Mouse (Mus musculus) lung, postnatal 0 days (tissue): ENCODE measurements at regions not wholly inside any gene's neighbourhood (a gene's known extent, or its start where the extent isn't known, plus 50 kb on each side); places are given as distances from the start of the nearest gene placed in this dataset.

ENCODE experiments used
- CTCF ChIP-seq: IDR thresholded peaks from 2 replicates; pipeline ENCODE4 v1.5.1; 2016; ENCODE audit warnings: antibody characterized with exemption, mild to moderate bottlenecking
- EP300 ChIP-seq: IDR thresholded peaks from 2 replicates; pipeline ENCODE4 v1.6.1; 2016; ENCODE audit warnings: antibody characterized with exemption, mild to moderate bottlenecking, control low read depth

GRCm38 (mm10) chr1:151078909-151079522, 85.8 kb upstream of the Hmcn1 start:
- TF ChIP-seq EP300 (no peak), CTCF (peak; percentile 97)
